Mouse (Mus musculus) gastrocnemius, adult 2 months (tissue): ENCODE measurements around the gene Gm11115. TPM values are rescaled to one million over a fixed set of nuclear protein-coding genes. Genes with fewer than 3 reads are reported as not detected.

ENCODE experiments used
- DNase-seq: peaks from one replicate; pipeline ENCODE4 v3.0.0; 2022
- H3K27ac ChIP-seq: fragments of 200-600 bp; 2 replicates; pipeline ENCODE4 v1.8.1; 2022; ENCODE audit warnings: mild to moderate bottlenecking
- H3K4me3 ChIP-seq: fragments of 200-600 bp; 2 replicates; pipeline ENCODE4 v1.8.1; 2022; ENCODE audit warnings: mild to moderate bottlenecking, moderate library complexity
- CTCF ChIP-seq: fragments of 200-600 bp; IDR thresholded peaks from 2 replicates; pipeline ENCODE4 v1.8.1; 2022; ENCODE audit warnings: antibody characterized with exemption, mild to moderate bottlenecking, moderate library complexity
- intact Hi-C: fragments of 180-260 bp; cut with DNase I; formaldehyde crosslinking; loops from one replicate; pipeline ENCODE4 v1.15.1; 2025
- long read RNA-seq, 2 experiments: library from polyadenylated mRNA; stranded (forward); transcript quantifications; one replicate each; pipeline ENCODE4 v2.0.0; 2021
- total RNA-seq, 2 experiments: library from RNA; stranded (reverse); gene quantifications; 2 replicates each; pipeline ENCODE4 v1.2.3; 2021

Gene Gm11115
- not detected for total RNA-seq
- long read RNA-seq, experiment 1: 0 reads
- long read RNA-seq, experiment 2: 0 reads

DNA sequence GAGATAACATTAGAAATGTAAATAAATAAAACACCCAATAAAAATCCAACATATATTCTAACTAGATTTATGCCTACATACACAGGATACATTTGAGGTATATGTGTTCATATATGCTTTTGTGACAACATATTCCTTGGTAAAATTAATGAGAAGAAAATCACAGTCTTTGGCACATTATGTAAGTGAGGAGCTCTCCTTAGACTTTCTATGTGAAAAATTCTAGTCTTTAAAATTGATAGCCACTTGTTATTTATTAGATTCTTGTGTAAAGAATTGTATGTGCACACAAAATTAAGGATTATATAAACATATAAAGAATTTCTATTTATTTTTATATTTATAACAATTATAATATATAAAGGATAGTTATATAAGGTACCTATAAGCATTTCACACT lies at the start of gene Gm11115:
TSS of gene Gm11115 (minus strand) at position 101 of the 400 bp plus-strand sequence.
- Histone ChIP-seq H3K27ac (no peak within 1 kb of the TSS), H3K4me3 (no peak within 1 kb of the TSS)
- no peak for DNase-seq
- TF ChIP-seq CTCF: no peak
- intact Hi-C loops: no loop called here

DNA sequence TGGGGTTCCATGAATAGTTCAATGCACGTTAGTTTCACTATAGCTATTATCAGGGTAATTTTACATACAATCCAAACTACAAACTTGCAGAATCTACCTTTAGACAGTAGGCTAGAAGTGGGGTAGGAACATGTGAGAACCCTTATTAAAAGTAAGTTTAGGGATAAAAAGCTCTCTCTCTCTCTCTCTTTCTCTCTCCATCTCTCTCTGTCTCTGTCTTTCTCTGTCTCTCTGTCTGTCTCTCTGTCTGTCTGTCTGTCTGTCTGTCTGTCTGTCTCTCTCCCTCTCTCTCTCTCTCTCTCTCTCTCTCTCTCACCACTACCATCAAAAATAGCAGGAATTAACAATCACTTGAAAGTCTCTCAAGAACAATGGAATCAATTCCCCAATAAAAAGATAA lies 42.5 kb downstream of the Gm11115 start, which contains the start of gene Gm11116:
TSS of gene Gm11116 (minus strand) at position 101 of the 400 bp plus-strand sequence.
- no peak for DNase-seq
- Histone ChIP-seq H3K27ac (no peak within 1 kb of the TSS), H3K4me3 (no peak within 1 kb of the TSS)
- TF ChIP-seq CTCF: no peak
- intact Hi-C loops: no loop called here

Other genes with a start within 250 kb of the Gm11115 start
- not detected for gene Csn3, start 228.5 kb downstream of the Gm11115 start, total RNA-seq
- not detected for gene 2310003L06Rik, start 184.6 kb downstream of the Gm11115 start, total RNA-seq
- not detected for gene Gm28434, start 184.6 kb downstream of the Gm11115 start, total RNA-seq
- not detected for gene Cabs1, start 174.7 kb downstream of the Gm11115 start, total RNA-seq
- gene Smr3a, start 151.6 kb downstream of the Gm11115 start, total RNA-seq: not detected
- gene Smr2, start 67.5 kb downstream of the Gm11115 start, total RNA-seq: not detected
- not detected for gene Gm11116, start 42.6 kb downstream of the Gm11115 start, total RNA-seq
- gene Gm7714, start 114.8 kb upstream of the Gm11115 start, total RNA-seq: not detected
- not detected for gene Prol1, start 163.2 kb upstream of the Gm11115 start, total RNA-seq
- not detected for gene Amtn, start 222.0 kb upstream of the Gm11115 start, total RNA-seq